Mouse (Mus musculus) cerebellum, postnatal 4 days (tissue): Measurements from ENCODE around the gene Ppp1r8.
"Not testable (repeated sequence)": the region's sequence is repeated elsewhere in the genome, so short reads cannot be mapped to it uniquely, and the experiment has no call there.

ENCODE experiments used
- DNase-seq, 2 experiments: peaks; one replicate each; pipeline ENCODE4 v3.0.0; 2022; ENCODE audit warnings: low spot score in 2 of 2, mixed read lengths in 1 of 2

Gene Ppp1r8

GRCm38 (mm10) chr4:132806620-132807191, 36.3 kb downstream of the Ppp1r8 start:
- no peak for DNase-seq

GRCm38 (mm10) chr4:132805599-132806197, 37.3 kb downstream of the Ppp1r8 start:
- DNase-seq = no peak

- DNase-seq = no peak
Observed at GRCm38 (mm10) chr4:132805146-132805545, 37.8 kb downstream of the Ppp1r8 start.

- no peak for DNase-seq
Observed at GRCm38 (mm10) chr4:132804331-132804730, 38.6 kb downstream of the Ppp1r8 start.

- DNase-seq = no peak
Observed at GRCm38 (mm10) chr4:132803876-132804275, 39.1 kb downstream of the Ppp1r8 start.

GRCm38 (mm10) chr4:132803212-132803611, 39.8 kb downstream of the Ppp1r8 start:
- no peak for DNase-seq

- DNase-seq = no peak
Observed at GRCm38 (mm10) chr4:132802171-132802637, 40.8 kb downstream of the Ppp1r8 start.

GRCm38 (mm10) chr4:132801176-132802077, 41.5 kb downstream of the Ppp1r8 start:
- DNase-seq = no peak

- DNase-seq = no peak
Observed at GRCm38 (mm10) chr4:132799845-132800244, 43.1 kb downstream of the Ppp1r8 start.

- not testable (repeated sequence) for DNase-seq
Observed at GRCm38 (mm10) chr4:132798666-132799065, 44.3 kb downstream of the Ppp1r8 start.

GRCm38 (mm10) chr4:132798028-132798427, 44.9 kb downstream of the Ppp1r8 start:
- DNase-seq = no peak

- DNase-seq = no peak
Observed at GRCm38 (mm10) chr4:132797461-132797860, 45.5 kb downstream of the Ppp1r8 start.

GRCm38 (mm10) chr4:132796196-132796886, 46.6 kb downstream of the Ppp1r8 start, which contains the start of gene Themis2:
TSS of gene Themis2 (minus strand) at chr4:132796387.
- DNase-seq = peak in 1 of 2 experiments; percentile 13

- no peak for DNase-seq
Observed at GRCm38 (mm10) chr4:132795171-132795570, 47.8 kb downstream of the Ppp1r8 start.

GRCm38 (mm10) chr4:132794760-132795159, 48.2 kb downstream of the Ppp1r8 start:
- no peak for DNase-seq

- DNase-seq = no peak
Observed at GRCm38 (mm10) chr4:132794028-132794427, 48.9 kb downstream of the Ppp1r8 start.

- not testable (repeated sequence) for DNase-seq
Observed at GRCm38 (mm10) chr4:132793322-132794004, 49.5 kb downstream of the Ppp1r8 start.

- no peak for DNase-seq
Observed at GRCm38 (mm10) chr4:132789731-132790130, 53.2 kb downstream of the Ppp1r8 start.

GRCm38 (mm10) chr4:132785228-132785627, 57.7 kb downstream of the Ppp1r8 start:
- no peak for DNase-seq

- DNase-seq = no peak
Observed at GRCm38 (mm10) chr4:132783732-132784131, 59.2 kb downstream of the Ppp1r8 start.

GRCm38 (mm10) chr4:132780288-132780687, 62.7 kb downstream of the Ppp1r8 start:
- DNase-seq = no peak
